Mouse (Mus musculus) cerebellum, adult 11 months (tissue): ENCODE measurements around the gene Ttll3.

Source experiments
- DNase-seq: peaks from one replicate; pipeline ENCODE4 v3.0.0; 2022

Gene Ttll3

DNA sequence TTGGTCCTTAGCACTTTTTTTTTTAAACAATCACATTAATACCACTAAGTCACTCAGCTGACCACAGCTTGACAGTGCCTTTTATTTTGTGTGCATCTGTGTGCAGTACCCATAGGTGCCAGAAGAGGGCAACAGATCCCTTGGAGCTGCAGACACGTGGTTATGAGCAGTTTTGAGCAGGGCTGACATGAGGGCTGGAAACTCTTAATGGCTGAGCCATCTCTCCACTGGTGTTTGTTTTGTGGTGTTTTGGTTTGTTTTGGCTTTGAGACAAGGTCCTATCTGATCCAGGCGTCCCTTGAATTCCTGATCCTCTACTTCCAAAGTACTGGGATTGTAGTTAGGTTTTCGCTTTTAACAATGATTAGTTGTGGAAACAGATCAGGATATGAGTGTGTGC lies 38.3 kb downstream of the Ttll3 start:
- DNase-seq, result no peak

GRCm38 (mm10) chr6:113428006-113428405 lies 38.9 kb downstream of the Ttll3 start:
- no peak for DNase-seq

DNA sequence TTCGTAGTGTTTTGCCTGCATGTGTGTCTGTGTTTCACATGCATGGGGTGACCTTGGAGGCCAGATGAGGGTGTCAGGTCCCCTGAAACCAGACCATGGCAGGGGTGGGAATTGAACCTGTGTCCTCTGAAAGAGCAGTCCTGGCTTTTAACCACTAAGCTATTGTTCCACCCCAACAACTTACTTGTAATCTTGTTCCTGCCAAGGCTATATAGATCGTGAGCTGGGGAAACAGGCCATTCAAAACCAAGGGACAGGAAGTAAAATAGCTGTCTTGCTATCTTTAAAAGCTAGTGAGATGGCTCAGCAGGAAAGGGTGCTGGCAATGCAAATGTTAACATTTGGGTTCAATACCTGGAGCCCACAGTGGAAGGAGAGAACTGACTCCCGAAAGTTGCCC lies 40.9 kb downstream of the Ttll3 start:
- DNase-seq, result no peak

DNA sequence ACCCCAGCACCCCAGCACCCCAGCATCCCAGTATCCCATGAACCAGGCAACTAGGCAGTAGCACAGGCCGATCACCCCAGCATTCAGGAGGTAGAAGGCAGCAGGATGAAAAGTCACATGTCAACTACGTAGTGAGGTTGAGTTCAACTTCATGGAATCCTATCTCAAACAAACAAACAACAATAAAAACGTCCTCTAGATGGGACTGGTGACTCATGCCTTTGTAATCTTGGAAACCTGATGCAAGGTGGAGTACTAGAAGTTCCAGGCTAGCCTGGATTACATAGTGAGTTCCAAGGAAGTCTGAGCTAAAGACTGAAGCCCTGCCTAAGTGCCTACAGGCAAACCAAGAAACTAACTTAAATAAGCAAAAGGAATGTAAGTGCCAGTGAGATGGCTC lies 41.8 kb downstream of the Ttll3 start:
- DNase-seq, result no peak

- DNase-seq, result no peak
Observed at GRCm38 (mm10) chr6:113431801-113432200, 42.7 kb downstream of the Ttll3 start.

DNA sequence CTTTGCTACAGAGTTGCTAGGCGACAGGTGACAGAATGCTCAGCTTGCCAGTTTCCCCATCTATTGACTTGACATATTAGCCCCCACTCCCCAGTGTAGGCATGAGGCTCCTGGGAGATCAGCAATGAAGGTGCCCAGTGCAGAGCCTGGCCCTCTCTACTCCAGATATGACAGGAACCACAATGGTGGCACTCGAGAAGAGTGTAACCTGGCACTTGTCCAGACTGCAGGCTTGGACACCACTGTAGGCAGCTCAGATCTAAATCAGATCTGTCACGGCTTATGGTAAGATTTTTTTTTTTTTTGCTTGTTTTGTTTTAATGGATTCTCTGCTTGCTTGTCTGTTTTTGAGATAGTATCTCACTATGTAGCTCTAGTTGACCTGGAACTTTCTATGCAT lies 44.6 kb downstream of the Ttll3 start:
- no peak for DNase-seq

DNA sequence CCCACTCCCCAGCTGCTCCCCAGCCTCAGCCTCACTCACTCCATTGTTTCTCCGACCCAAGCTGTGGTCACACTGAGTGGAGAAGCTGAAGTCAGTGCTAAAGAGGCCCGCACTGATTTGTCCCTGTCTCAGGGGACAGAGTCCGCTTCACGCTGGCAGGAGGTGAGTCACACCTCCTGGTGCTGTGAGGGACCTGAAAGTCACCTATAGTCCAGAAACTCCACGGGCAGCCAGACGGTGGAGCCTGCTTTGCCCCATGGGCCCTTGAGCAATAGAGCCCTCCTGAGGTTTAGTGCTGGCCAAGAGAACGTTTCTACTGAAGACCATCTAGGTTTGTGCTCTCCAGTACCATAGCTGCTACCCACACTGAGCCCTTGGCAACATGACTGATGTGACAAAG lies 45.6 kb downstream of the Ttll3 start:
- DNase-seq, result no peak

- DNase-seq, result no peak
Observed at GRCm38 (mm10) chr6:113435664-113436205, 46.7 kb downstream of the Ttll3 start, which contains the start of gene Cidec. TSS of gene Cidec (minus strand) at chr6:113435760.

DNA sequence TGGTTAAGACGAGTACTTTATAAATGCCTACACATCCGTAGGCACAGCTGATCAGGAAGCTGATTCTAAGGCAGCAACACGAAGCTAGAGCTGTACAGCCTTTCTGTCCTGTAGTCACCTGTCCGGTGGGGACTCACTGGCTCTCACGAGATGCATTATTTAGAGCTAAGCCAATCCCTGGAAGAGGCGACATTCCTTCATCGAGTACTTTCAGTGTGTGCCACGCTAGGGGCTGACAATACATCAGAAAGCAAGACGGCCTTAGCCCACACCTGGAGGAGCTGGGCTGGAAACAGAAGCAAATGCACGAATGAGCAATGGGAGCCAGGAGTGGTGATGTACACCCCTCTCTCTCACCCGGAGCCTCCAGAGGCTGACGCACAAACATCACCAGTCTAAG lies 48.1 kb downstream of the Ttll3 start:
- no peak for DNase-seq

GRCm38 (mm10) chr6:113438721-113439430 lies 49.8 kb downstream of the Ttll3 start:
- no peak for DNase-seq

DNA sequence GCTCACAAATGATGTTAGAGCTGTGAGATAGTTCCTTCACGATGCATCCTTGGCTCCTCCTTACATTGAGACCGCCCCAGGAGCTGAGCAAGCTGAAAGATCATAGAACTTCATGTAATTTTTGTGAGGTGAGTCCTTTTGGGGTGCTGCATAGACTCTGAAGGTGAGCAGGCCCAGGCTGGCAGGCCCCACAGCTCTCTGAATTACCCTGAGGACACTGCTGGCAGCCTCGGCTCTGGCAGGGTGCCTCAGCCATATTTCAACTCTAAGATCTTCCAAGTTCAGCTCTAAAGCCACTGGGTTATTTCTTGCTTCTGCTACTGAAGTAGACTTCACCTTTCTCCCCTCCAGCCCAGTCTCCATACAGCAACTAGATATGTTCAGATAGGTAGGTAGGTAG lies 51.6 kb downstream of the Ttll3 start:
- DNase-seq, result no peak

GRCm38 (mm10) chr6:113441147-113441680 lies 52.2 kb downstream of the Ttll3 start:
- peak; percentile 69 for DNase-seq

- no peak for DNase-seq
Observed at GRCm38 (mm10) chr6:113442087-113442441, 53.0 kb downstream of the Ttll3 start.

DNA sequence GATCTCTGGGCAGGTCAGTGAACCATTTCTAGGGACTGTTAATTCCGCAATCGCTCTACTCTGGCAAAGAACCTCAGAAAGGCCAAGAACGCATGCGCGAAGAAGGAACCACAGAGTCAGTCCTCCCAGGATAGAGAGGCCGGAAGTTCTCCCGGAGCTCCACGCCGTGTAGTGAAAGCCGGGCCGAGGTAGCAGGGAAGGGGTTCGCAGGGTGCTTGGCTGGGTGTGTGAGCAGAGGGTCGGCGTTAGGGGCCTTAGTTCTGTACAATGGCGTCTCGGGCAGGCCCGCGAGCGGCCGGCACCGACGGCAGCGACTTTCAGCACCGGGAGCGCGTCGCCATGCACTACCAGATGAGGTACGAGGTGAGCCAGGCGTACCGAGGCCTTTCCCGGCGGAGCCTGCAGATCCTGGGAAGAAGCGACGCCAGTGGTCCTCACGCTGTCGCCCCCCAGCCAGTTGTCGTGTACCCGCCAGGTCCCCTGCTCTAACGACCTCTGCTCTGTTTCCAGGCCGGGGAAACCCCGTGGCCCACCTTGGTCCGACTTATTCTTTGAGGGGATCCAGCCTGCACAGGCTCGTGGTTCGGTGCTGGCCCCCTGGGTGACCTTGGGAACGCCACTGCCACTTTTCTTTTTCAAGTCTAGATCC lies 53.5 kb downstream of the Ttll3 start, which contains the start of gene Jagn1:
TSS of gene Jagn1 (plus strand) at position 128 of the 649 bp plus-strand sequence.
- peak; percentile 88 for DNase-seq

DNA sequence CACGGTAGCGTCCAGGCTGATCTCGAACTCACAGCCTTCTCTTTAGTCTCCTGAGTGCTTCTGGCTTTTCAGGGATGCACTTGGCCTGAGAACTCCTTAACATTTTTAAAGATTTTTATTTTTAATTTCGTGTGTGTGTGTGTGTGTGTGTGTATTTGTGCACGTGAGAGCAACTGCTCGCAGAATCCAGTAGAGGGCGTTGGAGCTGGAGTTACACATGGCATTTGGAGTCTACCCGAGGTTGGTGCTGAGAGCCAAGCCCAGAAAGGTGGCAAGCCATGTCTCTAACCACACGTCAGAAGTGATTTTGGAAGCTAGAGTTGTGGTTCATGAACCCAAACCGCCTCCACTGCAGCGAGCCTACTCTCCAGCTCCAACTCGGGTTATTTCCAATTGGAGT lies 54.0 kb downstream of the Ttll3 start:
- DNase-seq, result no peak

DNA sequence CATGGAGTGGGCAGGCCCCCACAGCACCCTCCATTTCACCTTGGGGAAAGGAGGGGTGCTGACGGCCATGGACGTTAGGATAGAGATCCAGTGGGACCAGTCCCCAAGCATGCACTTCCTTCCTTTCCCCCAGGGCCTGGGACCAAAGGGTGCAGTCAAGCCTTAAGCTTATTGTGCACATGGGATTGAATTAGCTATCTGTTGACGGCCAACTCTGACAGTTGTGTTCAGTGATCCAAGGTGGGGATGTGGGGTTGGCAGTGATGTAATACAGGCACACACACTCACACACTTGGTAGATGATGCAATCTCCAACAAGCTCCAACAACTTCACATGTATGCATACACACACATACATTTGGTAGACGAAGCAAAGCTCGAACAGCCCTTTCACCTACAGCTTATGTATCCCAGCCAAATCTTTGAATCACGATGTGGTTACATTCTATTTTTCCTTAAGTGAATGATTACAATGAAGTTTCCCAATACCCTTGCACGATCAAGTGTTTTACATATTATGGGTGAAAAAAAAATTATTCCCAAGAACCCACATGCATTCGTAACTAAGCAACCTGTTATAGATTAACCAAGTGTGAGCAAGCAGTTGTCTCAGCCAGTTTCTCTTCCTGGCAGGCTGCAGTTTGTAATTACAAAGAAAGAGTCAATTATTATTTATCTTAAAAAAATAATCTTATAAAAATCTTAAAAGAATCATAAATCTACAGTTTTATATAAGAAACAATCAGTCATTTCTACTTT lies 55.3 kb downstream of the Ttll3 start:
- DNase-seq, result no peak

DNA sequence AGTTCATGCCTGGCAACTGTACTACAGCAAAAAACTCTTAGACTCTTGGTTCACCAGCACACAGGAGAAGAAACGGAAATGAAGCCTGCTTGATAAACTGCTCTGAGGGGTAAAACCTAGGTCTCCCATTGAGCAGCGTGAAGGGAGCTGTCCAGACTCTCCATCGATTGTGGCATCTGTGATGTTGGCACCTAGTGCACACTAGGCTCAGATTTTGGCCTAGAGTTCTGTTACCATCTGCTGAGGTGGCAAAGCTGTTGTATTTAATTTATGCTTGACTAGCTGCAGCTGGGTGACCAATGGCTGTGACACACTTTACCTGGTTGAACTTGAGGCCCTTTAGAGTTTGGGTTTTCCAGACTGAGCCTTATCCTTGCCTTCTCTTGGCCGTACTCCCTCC lies 58.6 kb downstream of the Ttll3 start:
- no peak for DNase-seq

GRCm38 (mm10) chr6:113451839-113452238 lies 62.8 kb downstream of the Ttll3 start:
- no peak for DNase-seq

GRCm38 (mm10) chr6:113455007-113455406 lies 65.9 kb downstream of the Ttll3 start:
- DNase-seq, result no peak

DNA sequence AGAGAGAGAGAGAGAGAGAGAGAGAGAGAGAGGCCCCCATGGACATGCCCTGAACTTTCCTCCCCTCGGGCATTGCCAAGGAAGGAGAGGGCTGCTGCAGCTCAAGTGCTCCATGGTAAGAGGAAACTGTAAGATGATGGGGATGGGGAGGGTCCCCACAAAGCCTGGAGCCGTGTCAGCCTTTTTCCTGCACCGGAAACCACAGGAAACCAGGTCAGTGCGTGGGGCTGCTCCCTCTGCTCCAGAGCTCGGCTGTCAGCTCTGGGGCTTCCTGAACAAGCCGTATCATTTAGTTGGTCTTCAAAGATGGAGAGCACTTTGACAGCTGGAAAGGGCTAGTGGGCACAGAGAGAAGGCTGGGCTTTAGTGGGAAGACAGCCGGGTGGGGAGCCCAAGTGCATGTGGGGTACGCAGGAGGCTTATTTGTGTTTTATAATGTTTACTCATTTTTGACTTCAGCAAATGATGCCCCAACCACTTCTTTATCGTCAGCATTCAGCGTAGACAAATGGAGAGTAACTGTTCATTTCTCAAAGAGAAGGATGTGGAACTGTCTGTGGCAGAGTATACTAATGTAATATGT lies 69.0 kb downstream of the Ttll3 start, which contains the start of gene Il17re:
TSS of gene Il17re (plus strand) at position 533 of the 583 bp plus-strand sequence.
- no peak for DNase-seq

DNA sequence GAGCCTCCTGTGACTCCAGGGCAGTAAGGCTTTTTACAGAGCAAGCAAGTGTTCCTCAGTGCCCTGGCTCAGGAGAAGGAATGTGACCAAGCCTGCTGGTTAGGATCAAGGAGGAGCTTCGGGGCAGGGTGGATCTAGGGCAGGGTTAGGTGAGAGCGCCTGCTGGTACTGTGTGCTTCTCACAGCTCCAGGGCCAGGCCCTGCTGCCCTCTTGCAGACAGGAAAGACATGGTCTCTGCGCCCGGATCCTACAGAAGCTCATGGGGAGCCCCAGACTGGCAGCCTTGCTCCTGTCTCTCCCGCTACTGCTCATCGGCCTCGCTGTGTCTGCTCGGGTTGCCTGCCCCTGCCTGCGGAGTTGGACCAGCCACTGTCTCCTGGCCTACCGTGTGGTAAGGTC lies 69.6 kb downstream of the Ttll3 start:
- no peak for DNase-seq

- no peak for DNase-seq
Observed at GRCm38 (mm10) chr6:113464040-113464439, 75.0 kb downstream of the Ttll3 start.
